Mouse (Mus musculus) E14TG2a.4 (cell line): Measurements from ENCODE around the gene 4930469K13Rik.

Experiments used
- CTCF ChIP-seq: conservative IDR thresholded peaks from 2 replicates; pipeline ENCODE4 v1.5.1; 2014; ENCODE audit warnings: low read length
- NANOG ChIP-seq: IDR thresholded peaks from 2 replicates; pipeline ENCODE4 v1.6.1; 2014; ENCODE audit warnings: borderline replicate concordance, low read length, mixed read lengths
- POU5F1 ChIP-seq: IDR thresholded peaks from 2 replicates; pipeline ENCODE4 v1.6.1; 2014; ENCODE audit warnings: low read length, borderline replicate concordance

GRCm38 (mm10) chr11:33975121-33975520 lies 123.2 kb downstream of the 4930469K13Rik start:
- TF ChIP-seq CTCF (no peak), POU5F1 (no peak), NANOG (no peak)
